Comparison of ENCODE assay signal across 8 mouse cellular contexts in the genomic region with DNA sequence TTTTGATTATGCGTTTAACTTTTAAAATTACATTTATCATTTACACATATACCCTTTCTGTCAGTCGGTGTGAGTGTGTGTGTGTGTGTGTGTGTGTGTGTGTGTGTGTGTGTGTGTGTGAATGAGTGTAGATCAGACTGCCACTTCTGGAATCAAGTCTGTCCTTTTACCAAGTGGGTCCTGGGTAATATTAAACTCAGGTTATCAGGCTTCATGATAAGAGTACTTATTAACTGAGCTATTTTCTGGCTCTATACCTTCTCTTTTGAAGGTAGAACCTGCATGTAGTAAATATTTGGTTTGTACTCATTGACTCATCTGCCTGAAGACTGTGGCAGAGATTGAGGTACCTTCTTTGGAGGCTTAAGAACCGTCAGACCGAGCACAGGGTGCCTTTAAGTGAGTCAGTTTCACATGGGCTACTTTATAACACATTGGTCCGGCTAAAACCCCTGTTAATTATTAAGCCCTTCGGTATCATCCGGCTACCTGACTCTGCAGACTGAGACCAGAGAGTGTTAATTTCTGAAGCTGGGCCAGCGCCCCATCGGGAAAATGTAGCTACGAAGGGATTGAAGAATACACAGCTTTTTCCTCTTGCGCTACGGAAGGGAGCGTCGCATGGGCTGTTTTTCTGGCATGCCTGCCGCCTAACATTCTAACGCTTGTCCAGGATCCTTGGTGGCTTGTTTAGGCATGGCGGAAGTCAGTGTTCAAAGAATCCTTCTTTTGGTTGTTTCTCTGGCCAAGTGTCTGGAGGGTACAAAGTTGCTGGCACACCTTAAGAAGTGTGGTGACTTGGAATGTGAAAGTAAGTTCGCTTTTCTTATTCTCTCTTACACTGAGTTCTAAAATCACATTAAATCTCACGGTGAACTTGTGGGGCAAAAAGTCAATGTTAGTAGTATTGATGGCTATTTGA. TPM values are rescaled to one million over a fixed set of nuclear protein-coding genes. Genes with fewer than 3 reads are reported as not detected.
DNase-seq lines count a peak whose midpoint lies in the region; ATAC-seq and TF ChIP-seq lines count a peak whose summit lies in the region.

Gene Mia2 (plus strand): TSS at position 696 of the 922 bp plus-strand sequence.

- no peak within 1 kb of the TSS for H3K4me2 ChIP-seq in forebrain, embryonic 14.5 days (ENCODE audit: low read length)

- ATAC-seq in forebrain, embryonic 14.5 days, result no peak
- ATAC-seq in megakaryocyte progenitor cell, adult 5-6 weeks (replicated peaks; ENCODE audit: poor library complexity), result no peak

- no peaks in the 10 kb centered on the region for H3K4me1 ChIP-seq in spleen, adult 2 months (ENCODE audit: control insufficient read depth, insufficient read depth, insufficient read length)
- no peaks in the 10 kb centered on the region for H3K4me1 ChIP-seq in forebrain, embryonic 14.5 days (ENCODE audit: control insufficient read depth, insufficient read depth, low read length)
- H3K4me1 ChIP-seq in hindbrain, embryonic 10.5 days (replicated peaks), result no peaks in the 10 kb centered on the region

- TF ChIP-seq CTCF in spleen, adult 2 months (IDR thresholded peaks at IDR 0.05; ENCODE audit: extremely low read depth, insufficient read depth, insufficient read length, insufficient replicate concordance), result no peak

- H3K9me3 ChIP-seq in forebrain, embryonic 14.5 days (replicated peaks; ENCODE audit: control insufficient read depth, low read length), result no peaks in the 10 kb centered on the region
- H3K9me3 ChIP-seq in hindbrain, embryonic 10.5 days, result no peaks in the 10 kb centered on the region

- no peak for TF ChIP-seq POLR2A in spleen, adult 2 months (IDR thresholded peaks at IDR 0.05; ENCODE audit: low read depth, low read length)

- H3K9ac ChIP-seq in forebrain, embryonic 14.5 days (ENCODE audit: low read length), result no peak within 1 kb of the TSS

- 93% methylated on average over 19 of the region's 19 CpGs for WGBS in spleen, adult 2 months
- 87% methylated on average over 19 of the region's 19 CpGs for WGBS in forebrain, embryonic 14.5 days
- 86% methylated on average over 19 of the region's 19 CpGs for WGBS in hindbrain, embryonic 10.5 days

- H3K27me3 ChIP-seq in spleen, adult 2 months (ENCODE audit: control insufficient read depth, insufficient read depth, low read length), result no peaks in the 10 kb centered on the region
- no peaks in the 10 kb centered on the region for H3K27me3 ChIP-seq in forebrain, embryonic 14.5 days (replicated peaks; ENCODE audit: control insufficient read depth, insufficient read depth, low read length)
- H3K27me3 ChIP-seq in hindbrain, embryonic 10.5 days (ENCODE audit: insufficient read depth, poor library complexity, severe bottlenecking), result no peaks in the 10 kb centered on the region

- H3K27ac ChIP-seq in spleen, adult 2 months (ENCODE audit: insufficient read depth, low read length), result no peak within 1 kb of the TSS
- no peak within 1 kb of the TSS for H3K27ac ChIP-seq in forebrain, embryonic 14.5 days (ENCODE audit: low read depth, low read length)
- H3K27ac ChIP-seq in hindbrain, embryonic 10.5 days, result no peak within 1 kb of the TSS

- H3K4me3 ChIP-seq in spleen, adult 2 months (ENCODE audit: extremely low read depth, insufficient read depth, insufficient read length), result no peak within 1 kb of the TSS
- H3K4me3 ChIP-seq in forebrain, embryonic 14.5 days (ENCODE audit: low read depth, low read length), result no peak within 1 kb of the TSS
- no peak within 1 kb of the TSS for H3K4me3 ChIP-seq in hindbrain, embryonic 10.5 days

- no peak for DNase-seq in spleen, adult 2 months (ENCODE audit: low read depth in 1 of 2, low spot score in 2 of 2)
- no peak for DNase-seq in spleen, adult 18-20 months
- no peak for DNase-seq in forebrain, embryonic 14.5 days (ENCODE audit: low spot score)
- no peak for DNase-seq in hindbrain, embryonic 10.5 days (ENCODE audit: low spot score)
- DNase-seq in layer of hippocampus, postnatal 36 days, result no peak
- no peak for DNase-seq in spleen, postnatal 4 days (ENCODE audit: low spot score in 2 of 2)
- no peak for DNase-seq in right cerebral cortex, postnatal 25 days

- H3K36me3 ChIP-seq in spleen, adult 2 months (ENCODE audit: control insufficient read depth, insufficient read depth, low read length), result no peaks in the 10 kb centered on the region
- no peaks in the 10 kb centered on the region for H3K36me3 ChIP-seq in forebrain, embryonic 14.5 days (ENCODE audit: control insufficient read depth, insufficient read depth, low read length)
- no peaks in the 10 kb centered on the region for H3K36me3 ChIP-seq in hindbrain, embryonic 10.5 days

RNA-seq across cellular contexts. Expression of gene Mia2, which starts in this region (rescaled TPM):
- polyA plus RNA-seq in spleen, adult 2 months (2012; rRNA removed), result 16.5 and 18.9 TPM in 2 replicates
- polyA plus RNA-seq in forebrain, embryonic 14.5 days (2014; fragmentation: Nextera tagmentation; extraction: Ambion mirVana), result 32.3 and 33.8 TPM in 2 replicates
- polyA plus RNA-seq in hindbrain, embryonic 10.5 days (2016; fragmentation: Nextera tagmentation; extraction: Ambion mirVana), result 34.8 and 43.4 TPM in 2 replicates
- 10 to 100 TPM; 45.1 to 55.6 TPM for total RNA-seq in layer of hippocampus, postnatal 36 days (2021)
- total RNA-seq in megakaryocyte progenitor cell, adult 5-6 weeks (2015), result 123 and 138 TPM in 2 replicates
- total RNA-seq in megakaryocyte progenitor cell, adult 5-6 weeks (2017), result 120 and 162 TPM in 2 replicates
